Mouse (Mus musculus) thymus, postnatal 36 days (tissue): ENCODE results near the gene St13.
A peak's percentile ranks its signal among the peaks of the same experiment; 100 is the strongest.

ENCODE experiments used
- DNase-seq, 2 experiments: peaks; one replicate each; pipeline ENCODE4 v3.0.0; 2022; ENCODE audit warnings: mixed read lengths in 2 of 2

Gene St13

DNA sequence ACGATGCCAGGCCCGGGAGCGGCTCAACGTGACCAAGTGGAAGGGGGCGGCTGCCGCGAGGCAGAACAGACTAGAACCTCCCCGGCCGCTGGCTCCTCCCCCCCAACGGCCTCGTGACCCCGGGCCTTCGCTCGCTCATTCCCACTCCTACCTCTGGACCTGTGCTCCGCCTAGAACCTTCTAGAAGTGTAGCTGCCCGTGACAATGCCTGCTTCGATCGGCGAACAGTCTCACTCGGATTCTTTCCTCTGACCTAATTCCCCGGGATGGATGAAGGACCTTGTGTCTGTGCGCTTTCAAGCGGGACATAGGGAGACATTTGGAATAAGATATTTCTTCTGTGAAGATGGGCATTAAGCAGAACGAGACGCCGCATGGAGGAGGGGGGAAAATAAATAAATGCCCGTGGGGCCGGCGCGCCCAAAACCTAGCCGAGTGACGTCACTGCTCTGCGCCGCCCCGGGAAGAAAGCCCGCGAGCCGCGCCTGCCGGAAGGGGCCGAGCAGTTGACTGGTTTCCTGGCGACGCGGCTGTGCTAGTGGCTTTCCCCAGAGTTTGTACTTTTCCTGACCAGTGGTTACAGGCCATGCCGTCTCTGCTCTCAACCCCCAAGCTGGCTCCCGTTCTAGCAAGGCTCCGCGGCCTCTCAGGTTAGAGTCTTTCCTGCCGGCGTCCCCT, at the start of gene St13, which contains the start of gene Xpnpep3:
Gene St13, minus strand, starts transcription at position 440 of the 678 bp plus-strand sequence.
Gene Xpnpep3, plus strand, starts transcription at position 501 of the 678 bp plus-strand sequence.
- DNase-seq = peak; percentile 95 to 97

DNA sequence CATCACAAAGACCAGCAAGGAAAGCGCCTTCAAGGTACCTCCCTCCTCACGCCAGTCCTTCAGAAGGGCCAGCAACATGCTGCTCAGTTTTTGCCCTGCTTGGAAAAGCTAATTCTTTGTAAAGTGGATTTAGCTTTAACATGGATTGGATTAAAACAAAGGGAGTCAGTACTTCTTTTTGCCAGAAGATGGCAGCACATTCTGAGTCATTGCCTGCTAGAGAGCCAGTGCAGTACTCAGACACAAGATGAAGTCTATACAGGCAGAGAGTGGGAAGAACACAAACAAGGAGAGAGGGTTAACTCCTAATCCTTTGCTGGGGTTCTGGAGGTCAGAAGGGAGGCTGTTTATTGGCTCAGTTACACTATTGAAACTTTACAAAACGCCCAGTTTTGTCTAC, 48.6 kb upstream of the St13 start:
- peak in 1 of 2 experiments; percentile 18 for DNase-seq

DNA sequence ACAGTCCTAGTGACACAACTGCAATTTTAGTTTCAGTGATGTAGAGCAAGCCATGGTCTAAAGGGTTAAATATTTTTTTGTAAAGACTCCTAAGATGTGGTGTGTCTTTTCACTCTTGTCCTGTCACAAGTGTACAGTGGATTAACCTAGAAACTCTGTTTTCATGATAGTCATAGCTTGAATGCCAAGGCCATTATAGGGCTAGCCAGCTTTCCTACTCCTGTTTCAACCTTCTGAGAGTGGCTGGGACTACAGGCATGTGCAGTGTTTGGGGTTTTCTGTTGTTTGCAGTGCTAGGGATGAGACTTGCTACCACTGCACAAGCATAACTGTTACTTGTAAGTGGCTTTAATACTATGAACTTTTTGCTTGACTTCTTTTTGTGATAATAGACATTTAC, 39.4 kb upstream of the St13 start:
- no peak for DNase-seq

DNA sequence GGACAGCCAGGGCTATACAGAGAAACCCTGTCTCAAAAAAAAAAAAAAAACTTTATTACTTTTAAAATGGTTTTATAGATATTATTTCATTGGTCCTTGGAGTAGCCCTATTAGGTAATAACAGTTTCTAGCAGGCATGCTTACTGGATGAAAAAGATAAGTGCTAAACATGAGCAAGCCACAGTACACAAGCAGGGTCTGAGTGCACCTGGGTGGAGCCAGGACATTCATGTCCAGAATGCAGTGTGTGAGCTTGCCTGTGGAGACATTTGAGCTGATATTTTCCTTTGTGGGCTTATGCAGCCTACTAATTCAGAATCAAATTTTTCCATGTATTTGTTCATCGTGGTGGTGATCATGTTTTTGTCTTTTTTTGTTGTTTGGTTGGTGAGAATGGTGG, 38.5 kb upstream of the St13 start:
- no peak for DNase-seq

DNA sequence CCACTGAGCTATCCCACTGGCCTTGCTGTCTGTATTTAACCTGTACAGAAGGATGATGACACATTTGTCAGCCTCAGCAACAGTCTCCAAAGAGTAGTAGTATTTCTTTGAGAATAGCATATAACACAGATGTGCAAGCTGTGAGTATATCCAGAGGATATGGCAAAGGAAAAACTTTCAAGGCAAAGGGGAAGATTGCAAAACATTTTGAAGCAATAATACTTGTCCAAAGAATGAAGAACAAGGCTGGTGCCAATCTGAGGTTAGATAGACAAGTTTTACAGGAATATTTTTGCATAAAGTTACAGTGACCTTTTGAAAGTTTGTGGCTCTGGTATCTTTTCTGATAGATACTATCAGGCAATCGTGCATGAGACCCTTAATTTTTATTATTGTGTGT, 31.3 kb upstream of the St13 start:
- DNase-seq = no peak

DNA sequence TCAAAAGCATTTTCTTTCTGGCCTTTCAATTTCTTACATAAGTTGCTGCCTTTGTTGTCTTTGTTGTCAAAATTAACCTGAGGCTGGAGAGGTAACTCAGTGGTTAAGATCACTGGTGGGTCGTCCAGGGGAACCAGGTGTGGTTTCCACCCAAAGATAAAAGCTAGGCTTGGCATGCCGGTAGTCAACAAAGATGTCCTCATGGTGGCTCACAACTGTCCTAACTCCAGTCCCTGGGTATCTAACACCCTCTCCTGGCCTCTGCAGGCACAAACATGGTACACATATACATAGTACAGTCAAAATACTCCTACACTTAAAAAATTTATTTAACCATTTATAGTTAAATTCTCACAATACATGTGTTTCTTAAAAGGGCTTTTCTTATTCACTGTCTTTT, 28.1 kb upstream of the St13 start:
- no peak for DNase-seq

DNA sequence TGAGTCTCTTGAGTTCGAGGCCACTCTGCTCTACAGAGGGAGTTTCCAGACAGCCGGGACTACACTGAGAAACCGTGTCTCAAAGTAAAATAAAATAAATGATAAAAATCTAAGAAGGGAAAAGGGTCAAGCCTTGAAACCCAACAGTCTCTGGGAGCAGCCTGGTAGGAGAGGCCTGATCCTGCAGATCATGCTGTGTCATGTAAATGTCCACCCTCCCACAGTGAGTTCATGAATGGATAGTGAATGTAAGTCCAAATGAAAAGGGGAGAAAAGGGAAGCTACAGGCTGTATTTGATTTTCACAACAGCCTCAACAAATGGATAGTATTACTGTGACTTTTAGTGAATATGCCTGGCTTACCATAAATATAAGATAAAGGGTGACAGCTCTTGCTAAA, 25.4 kb upstream of the St13 start:
- no peak for DNase-seq

DNA sequence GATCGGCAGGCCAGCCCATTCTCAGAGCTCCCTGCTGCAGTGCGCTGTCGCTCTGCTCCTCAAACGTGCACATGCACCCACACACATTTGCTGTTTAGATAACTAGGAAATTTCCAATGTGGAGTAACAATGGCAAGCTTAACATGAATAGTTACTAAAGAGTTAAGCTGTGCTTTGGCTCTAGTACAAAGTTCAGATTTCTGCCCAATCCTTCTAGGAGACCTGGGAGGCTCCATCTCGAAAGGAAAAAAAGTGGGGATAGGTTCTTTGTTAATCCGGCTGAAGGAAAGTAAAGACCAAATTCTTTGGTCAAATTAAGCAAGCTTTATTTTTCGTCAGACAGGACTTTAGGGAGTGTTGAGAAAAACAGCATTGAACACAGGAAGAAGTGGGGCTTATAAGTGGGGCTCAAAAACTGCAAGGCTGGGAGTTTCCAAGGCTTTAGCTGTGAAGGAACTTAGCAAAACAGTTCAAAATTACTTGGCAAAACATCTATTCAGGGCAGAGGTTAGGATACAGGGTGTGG, 22.3 kb upstream of the St13 start:
- no peak for DNase-seq

DNA sequence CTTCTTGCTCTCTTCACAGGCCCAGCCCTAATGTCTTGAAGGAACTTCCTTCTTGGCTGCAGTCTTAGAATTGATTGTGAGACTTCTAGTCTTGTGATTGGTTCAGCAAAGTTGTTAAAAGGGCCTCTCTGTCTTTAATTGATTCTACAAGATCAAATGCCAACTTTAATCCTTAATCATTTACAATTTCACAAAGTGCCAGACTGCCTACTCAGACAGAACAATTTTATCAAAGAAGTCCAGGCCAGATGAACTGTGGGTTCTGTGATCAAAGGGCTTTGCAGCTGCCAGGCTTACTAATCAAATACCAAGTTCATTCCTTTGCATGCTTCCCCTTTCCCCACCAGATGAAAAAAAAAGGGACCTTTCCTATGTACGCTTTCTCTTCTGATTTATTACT, 21.6 kb upstream of the St13 start:
- no peak for DNase-seq

DNA sequence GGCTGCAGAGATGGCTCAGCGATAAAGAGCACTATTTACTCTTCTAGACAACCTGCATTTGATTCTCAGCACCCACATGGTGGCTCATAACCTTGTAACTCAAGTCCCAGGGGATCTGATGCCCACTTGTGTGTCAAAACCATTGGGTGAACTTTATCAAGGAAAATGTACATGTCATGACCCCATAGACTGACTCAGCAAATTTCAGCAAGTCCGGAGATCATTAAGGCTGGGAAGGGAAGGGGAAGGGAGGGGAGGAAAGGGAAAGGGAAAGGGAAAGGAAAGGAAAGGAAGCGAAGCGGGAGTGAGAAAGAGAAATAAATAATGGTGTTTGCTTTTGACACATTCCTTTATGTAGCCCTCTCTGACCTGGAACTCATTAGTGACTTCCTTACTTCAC, 18.2 kb upstream of the St13 start:
- no peak for DNase-seq

DNA sequence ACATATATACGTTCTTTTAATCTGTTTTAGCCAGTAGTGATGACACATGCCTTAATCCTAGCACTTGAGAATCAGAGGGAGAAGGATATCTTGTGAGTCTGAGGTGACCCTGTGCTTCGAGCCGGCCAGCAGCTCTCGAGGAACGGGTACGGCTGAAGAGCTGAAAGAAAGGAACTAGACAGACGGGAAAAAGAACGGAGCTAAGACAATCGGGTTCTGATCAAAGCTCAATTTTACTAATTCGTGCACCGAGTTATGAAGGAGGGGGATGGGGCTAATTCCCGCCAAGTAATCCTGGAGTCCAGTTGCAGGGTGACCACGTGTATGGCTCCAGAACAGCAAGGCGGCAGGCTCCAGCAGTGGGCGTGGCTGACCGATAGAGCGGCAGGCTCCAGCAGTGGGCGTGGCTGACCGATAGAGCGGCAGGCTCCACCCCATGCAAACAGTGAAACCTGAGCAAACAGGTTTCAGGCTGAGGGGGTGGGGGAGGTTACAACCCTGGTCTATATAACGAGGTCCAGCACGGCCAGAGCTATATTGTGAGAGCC, 17.0 kb upstream of the St13 start:
- DNase-seq = peak; percentile 53 to 63

DNA sequence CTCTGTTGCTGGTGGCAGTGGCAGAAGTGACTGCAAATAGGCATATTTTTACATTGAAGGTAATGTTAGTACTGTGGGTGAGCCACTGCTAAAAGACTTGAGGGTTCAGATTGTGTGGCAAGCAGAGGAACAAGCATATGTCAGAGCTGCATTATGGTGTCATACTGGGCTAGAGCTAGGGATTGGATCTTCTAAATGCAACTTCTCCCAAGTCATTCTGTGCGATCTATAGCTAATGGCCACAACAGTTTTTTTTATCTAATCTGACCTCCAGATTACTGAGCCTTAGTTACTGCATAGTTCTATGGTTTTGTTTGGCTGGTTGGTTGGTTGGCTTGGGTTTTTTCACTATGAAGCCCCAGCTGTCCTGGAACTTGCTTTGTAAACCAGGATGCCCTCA, 8.3 kb upstream of the St13 start, which contains the start of gene Dnajb7:
Gene Dnajb7, minus strand, starts transcription at position 101 of the 400 bp plus-strand sequence.
- no peak for DNase-seq

DNA sequence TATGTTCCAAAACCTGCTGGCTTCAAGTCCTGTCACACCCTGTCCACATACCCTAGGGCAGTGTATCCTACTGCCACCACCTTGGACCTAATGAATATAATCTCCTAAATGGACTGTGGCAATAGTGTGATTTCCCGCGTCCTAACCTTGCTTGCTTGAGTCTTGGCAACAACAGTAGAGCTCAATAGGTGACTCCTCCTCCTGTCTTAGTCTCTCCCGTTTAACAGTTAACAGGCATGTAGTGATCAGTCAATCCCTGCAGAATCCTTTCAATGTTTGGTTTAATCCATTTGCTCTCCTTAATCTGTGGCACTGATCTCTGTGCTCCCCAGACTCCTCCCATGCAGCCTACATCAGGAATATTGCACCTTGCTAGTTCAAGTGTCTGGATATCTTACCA, 5.1 kb upstream of the St13 start:
- DNase-seq = no peak

DNA sequence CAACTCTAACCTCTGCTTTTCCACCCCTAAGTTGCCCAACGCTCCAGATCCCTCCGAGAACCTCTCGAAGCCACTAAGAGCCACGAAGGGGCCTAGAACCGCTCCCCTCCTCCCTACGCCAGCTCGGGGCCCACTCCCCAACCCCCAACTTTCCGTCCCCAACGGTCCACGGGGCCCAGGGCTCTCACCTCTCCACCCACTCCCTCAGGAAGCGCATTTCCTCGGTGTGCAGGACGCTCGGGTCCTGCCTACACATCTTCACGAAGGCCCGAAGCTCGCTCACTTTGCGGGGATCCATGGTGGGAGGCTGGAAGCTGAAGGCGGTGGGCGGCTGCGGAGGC, 610 bp downstream of the St13 start:
- no peak for DNase-seq

DNA sequence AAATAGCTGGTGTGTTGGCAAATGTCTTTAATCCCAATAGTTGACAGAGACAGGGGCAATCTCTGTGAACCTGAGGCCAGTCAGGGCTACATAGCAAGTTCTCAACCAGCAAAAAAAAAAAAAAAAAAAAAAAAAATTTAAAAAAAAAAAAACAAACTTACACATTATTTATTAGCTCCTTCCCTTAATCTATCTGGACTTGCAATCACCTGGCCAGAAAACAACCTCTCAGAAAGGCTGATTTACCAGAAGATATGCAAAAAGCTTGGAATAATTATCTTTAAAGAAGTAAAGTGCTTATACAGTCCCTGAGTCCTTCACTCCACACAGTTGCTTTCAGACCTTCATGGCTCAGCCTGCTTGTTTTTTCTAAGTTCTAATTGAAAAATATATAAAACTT, 1.7 kb downstream of the St13 start:
- no peak for DNase-seq

DNA sequence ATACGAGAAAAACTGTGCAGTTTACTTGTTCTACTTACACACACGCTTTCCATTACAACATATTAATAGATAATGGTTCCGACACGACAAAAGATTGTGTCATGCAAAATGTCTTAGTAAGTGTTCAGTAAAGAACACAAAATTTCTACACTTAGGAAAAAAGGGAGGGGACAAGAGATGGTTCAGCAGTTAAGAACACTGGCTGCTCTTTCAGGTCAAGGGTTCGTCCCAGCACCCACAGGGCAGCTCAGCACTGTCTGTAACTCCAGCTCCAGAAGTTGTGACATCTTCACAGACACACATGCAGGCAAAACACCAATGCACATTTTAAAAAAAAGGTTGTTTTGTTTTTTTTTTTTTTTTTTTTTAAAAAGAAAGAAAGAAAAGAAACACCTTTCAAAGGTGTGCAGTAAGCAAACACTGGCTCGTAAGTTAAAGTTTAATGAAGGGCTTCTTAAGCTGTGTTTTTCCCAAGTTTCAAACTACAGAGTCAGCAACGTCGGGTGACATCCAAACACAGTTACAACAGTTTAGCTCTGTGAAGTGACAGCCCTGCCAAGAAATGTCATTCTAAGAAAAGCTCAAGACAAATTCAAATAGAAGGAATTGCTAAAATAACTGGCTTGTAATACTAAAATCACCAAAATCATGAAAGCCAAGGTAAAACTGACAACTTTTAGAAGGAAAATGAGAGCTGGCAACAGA, 5.5 kb downstream of the St13 start:
- no peak for DNase-seq

DNA sequence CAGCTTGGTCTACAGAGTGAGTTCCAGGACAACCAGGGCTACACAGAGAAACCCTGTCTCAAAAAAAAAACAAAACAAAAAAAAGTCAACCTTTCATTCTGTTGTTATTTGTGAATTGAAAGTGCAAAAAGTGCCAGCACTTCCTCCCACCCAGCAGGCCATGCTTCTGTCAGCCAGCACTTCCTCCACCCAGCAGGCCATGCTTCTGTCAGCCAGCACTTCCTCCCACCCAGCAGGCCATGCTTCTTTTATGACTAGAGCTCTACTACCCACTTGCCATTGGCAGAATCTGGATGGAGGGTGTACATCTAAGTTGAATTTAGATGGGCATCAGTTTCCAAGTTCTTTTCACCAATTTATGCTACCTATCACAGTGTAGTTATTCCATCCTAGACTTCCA, 6.9 kb downstream of the St13 start:
- peak; percentile 35 to 53 for DNase-seq

DNA sequence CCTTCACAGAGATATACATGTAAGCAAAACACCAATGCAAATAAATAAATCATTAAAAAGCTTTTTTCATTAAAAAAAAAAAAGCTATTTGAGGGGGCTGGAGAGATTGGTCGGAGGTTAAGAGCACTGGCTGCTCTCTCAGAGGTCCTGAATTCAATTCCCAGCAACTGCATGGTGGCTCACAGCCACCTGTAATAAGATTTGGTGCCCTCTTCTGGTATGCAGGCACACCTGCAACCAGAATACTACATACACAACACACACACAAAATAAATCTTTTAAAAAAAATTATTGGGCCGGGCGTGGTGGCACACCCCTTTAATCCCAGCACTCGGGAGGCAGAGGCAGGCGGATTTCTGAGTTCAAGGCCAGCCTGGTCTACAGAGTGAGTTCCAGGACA, 13.6 kb downstream of the St13 start:
- no peak for DNase-seq

DNA sequence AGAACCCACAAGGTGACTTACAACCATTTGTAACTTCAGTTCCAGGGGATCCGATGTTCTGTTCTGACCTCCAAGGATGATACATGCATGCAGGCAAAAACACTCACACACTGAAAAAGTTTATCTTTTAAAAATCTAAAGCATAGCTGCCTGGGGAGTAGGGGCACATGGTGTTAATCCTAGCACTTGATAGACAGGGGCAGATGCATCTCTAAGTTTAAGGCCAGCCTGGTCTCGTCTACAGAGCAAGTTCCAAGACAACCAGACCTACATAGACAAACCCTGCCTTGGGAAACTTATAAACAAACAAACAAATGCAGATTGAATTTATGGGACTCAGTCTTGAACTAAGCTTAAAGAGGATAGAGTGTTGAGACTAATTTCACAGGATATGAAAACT, 21.0 kb downstream of the St13 start:
- DNase-seq = no peak

DNA sequence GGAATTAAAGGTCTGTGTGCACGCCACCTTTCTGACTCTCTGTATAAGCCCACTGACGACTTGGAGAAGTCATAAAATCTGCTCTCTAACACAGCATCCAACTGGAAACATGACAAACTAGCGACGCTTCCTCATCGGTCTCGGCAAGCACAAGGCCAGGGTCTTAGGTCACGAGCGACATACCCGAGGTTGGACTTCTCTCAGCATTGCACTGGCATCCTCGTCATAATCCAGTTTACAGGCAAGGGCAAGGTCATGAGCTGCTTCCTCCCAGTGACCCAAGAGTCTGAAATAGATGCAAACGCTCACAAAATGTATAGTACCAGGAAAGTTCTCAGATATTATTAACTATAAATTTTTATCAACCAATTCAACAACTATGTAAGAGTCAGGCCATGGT, 25.3 kb downstream of the St13 start:
- no peak for DNase-seq

DNA sequence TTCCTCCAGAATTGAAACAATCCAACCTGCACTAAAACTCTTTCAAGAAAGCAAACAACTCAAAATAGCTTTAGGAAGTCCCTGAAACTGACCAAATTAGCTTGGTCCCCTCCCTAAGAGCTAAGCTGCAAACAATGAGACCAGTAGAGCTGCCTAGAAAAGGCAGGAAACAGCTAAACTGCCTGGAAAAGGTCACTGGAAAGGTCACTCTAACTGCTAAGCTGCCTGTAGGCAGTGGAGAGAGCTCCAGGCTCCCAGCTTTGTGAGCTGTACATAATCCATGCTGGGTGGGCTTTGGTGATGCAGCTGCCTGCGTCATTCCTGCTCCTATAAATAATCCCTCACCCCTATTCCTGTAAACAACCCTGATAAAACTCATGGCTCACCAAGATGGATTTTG, 29.5 kb downstream of the St13 start:
- DNase-seq = no peak

DNA sequence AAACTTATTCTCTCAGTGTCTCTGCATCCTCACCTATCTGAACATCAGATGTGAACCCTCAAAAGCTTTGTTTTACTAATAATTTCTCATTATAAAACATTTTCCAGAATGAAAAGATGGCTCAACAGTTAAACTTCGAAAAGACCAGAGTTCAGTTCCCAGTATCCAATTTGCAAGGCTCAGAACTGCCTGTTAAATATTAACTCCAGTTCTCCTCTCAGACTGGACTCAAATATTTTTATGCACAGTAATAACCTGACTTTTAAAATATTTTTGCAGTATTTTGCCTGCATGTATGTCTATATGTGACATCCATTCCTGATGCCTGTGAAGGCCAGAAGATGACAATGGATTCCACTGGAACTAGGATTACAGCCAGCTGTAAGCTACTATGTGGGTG, 31.3 kb downstream of the St13 start:
- DNase-seq = no peak

DNA sequence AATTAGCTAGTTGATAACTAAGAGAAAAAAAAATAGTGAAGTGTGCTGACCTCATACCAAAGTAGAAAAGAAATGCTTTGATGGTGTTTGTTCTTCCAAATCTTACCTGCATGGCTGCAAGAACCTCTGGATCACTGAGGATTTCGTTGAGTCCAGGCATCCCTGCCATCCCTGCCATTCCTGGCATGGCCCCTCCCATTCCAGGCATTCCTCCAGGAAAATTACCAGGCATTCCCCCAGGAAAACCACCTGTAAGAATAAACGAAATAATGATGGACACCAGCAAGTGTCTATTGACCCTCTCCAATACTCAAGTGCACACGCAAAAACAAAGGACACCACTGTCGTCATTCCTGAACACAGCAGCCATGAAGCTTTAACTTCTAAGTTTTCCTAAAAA, 33.6 kb downstream of the St13 start:
- no peak for DNase-seq

DNA sequence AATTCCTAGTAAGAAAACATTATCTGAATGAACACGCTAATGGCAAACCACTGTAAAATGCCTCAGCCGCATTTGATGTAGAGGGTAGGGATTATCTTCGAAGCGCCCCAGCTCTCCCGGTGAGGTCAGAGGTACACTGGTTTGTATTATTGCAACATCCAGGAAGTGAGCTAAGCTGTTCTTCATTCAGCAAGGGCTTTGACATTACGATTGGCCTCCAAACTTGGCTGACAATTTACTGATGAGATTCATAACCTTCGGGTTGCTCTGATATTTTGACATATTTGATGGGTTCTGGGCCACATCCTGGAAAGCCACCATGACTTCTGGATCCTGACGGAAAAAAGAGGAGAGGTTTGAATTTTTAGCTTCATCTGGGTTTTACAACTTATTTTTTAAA, 34.6 kb downstream of the St13 start:
- no peak for DNase-seq
